Mouse (Mus musculus): ENCODE results near the gene Ptprt. TPM values are rescaled to one million over a fixed set of nuclear protein-coding genes. Genes with fewer than 3 reads are reported as not detected.

The Ptprt gene
- total RNA-seq, 2 experiments from 2014 or later = 93.5 to 101 TPM

DNA sequence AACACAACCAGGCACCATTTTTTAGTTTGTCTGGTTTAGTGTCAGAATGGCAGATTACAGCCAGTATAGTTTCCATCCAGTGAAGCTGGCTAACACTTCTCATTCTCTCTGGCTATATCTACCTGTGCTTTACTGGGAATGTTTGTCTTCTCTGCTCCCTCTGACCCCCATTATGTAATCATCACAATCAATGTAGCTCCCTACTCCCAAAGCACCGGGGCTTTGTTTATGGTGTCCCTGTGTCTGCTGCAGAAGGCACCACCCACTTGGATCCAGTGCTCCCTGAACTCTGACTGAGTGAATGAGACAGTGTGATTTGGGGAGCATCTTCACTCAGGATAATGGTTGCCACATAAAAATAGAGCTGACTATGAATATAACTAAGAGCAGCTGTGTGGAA, 217.8 kb downstream of the Ptprt start:
- no peak for DNase-seq (ENCODE audit: extremely low spot score in 1 of 2, low spot score in 2 of 2)
- intact Hi-C loops (cut with DNase I) = no loop called here

- no peak for DNase-seq (ENCODE audit: extremely low spot score in 1 of 2, low spot score in 2 of 2)
- intact Hi-C loops (cut with DNase I) = no loop called here
Observed at GRCm38 (mm10) chr2:162436646-162437045, 224.3 kb downstream of the Ptprt start.

DNA sequence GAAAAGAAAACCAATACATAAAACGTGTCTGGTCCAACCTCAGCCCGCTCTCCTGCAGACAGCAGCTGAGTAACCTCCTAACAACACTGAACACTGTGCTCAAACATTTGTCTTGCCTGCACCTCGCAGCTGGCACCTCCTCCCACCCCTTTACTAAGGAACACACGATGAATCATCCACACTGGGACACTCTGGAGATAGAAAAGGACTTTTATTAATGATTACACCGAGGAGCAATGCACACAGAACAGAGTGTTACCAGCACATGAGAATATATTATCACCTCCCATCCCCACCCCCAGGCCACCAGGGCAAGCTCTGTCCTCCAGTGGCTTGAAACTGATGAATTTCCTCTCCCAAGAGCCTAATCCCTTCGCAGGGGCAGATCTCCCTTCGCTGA, 230.8 kb downstream of the Ptprt start:
- no peak for DNase-seq (ENCODE audit: extremely low spot score in 1 of 2, low spot score in 2 of 2)
- intact Hi-C loops (cut with DNase I) = no loop called here

DNA sequence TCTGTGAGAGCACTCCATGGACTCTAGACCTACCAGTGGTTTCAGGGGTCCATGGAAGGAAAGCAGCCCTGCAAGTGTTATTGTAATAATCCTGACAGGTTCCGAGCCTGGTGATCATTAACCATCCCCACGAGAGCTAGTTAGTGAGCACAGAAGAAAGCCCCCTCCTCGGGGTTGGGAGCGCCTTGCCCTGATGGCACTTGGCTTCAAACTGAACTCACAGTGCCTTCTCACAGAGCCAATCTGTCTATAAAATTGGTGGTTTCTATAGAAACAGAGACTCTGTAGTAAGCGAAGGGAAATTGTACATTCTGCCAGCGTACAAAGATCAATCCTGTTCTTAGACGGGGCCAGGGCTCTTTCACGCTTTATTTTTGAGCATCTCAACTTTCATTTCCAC, 234.8 kb downstream of the Ptprt start:
- intact Hi-C loops (cut with DNase I) = no loop called here
- DNase-seq (ENCODE audit: extremely low spot score in 1 of 2, low spot score in 2 of 2) = no peak

DNA sequence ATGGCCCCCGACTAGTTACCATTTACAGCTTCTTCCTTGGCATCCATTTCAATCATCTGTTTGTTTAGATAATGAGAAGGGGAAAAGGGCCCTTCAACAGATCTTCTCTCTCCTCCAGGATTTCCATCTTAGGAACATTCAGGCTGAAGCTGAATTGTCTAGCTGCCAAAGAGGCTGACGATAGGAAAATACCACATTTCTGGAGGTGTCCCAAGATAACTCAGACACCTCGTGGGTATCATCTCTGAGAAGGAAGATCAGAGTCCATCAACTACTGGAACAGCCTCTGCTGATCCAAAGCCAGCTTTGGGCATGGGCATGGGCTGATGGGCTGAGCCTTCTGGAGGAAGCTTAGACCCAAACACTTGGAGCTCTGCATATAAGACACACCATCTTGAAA, 242.8 kb downstream of the Ptprt start:
- DNase-seq (ENCODE audit: extremely low spot score in 1 of 2, low spot score in 2 of 2) = no peak
- intact Hi-C loops (cut with DNase I) = no loop called here

- intact Hi-C loops (cut with DNase I) = no loop called here
- DNase-seq (ENCODE audit: extremely low spot score in 1 of 2, low spot score in 2 of 2) = peak in 1 of 2 experiments; percentile 19
Observed at GRCm38 (mm10) chr2:162413073-162413812, 247.7 kb downstream of the Ptprt start.

GRCm38 (mm10) chr2:162411014-162411413, 249.9 kb downstream of the Ptprt start:
- intact Hi-C loops (cut with DNase I) = no loop called here
- DNase-seq (ENCODE audit: extremely low spot score in 1 of 2, low spot score in 2 of 2) = peak; percentile 31 to 49

GRCm38 (mm10) chr2:162409245-162409644, 251.7 kb downstream of the Ptprt start:
- DNase-seq (ENCODE audit: extremely low spot score in 1 of 2, low spot score in 2 of 2) = no peak
- intact Hi-C loops (cut with DNase I) = no loop called here

- peak; percentile 5 to 29 for DNase-seq (ENCODE audit: extremely low spot score in 1 of 2, low spot score in 2 of 2)
- intact Hi-C loops (cut with DNase I) = no loop called here
Observed at GRCm38 (mm10) chr2:162401316-162402100, 259.4 kb downstream of the Ptprt start.

DNA sequence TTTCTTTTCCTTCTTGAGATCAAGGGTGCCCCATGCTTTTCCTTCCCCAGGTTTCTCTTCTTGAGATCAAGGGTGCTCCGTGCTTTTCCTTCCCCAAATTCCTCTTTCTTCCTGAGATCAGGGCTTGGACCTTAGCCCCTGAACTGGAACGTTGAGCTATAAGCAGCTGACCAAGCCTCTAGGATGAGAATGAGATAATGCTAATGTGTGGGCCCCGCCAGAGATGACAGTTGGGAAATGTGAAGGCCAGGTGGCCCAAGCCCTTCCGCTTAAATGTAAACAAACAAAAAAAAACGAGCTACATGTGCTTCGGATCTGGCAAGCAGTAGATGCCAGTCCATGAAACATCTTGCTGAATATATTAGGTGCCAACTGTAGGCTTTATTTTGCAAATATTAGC, 266.3 kb downstream of the Ptprt start:
- no peak for DNase-seq (ENCODE audit: extremely low spot score in 1 of 2, low spot score in 2 of 2)
- intact Hi-C loops (cut with DNase I) = no loop called here

- intact Hi-C loops (cut with DNase I) = no loop called here
- peak; percentile 27 to 63 for DNase-seq (ENCODE audit: extremely low spot score in 1 of 2, low spot score in 2 of 2)
Observed at GRCm38 (mm10) chr2:162391834-162392233, 269.1 kb downstream of the Ptprt start.

GRCm38 (mm10) chr2:162377309-162377708, 283.6 kb downstream of the Ptprt start:
- intact Hi-C loops (cut with DNase I) = no loop called here
- DNase-seq (ENCODE audit: extremely low spot score in 1 of 2, low spot score in 2 of 2) = no peak

GRCm38 (mm10) chr2:162349047-162349446, 311.9 kb downstream of the Ptprt start:
- no peak for DNase-seq (ENCODE audit: extremely low spot score in 1 of 2, low spot score in 2 of 2)
- intact Hi-C loops (cut with DNase I) = no loop called here

GRCm38 (mm10) chr2:162341846-162342245, 319.1 kb downstream of the Ptprt start:
- no peak for DNase-seq (ENCODE audit: extremely low spot score in 1 of 2, low spot score in 2 of 2)
- intact Hi-C loops (cut with DNase I) = no loop called here

DNA sequence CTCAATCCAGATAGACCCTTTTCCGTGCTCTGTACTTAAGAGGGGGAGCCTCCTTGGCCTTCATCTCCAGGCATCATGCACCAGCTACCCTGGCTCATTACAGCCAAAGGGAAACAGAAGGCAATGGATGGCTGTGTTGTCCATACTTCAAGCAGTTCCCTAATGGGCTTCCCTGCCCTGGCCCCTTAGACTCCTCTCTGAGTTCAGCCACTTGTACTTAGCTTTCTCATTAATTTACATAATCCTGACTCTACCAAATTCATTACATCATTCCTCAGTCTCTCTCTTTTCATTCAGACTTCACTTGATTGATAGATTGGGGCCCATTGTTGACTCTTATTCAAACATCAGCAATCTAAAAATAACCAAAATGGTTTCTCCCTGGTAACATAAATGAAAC, 320.7 kb downstream of the Ptprt start:
- intact Hi-C loops (cut with DNase I) = no loop called here
- DNase-seq (ENCODE audit: extremely low spot score in 1 of 2, low spot score in 2 of 2) = no peak

GRCm38 (mm10) chr2:162332066-162332683, 328.8 kb downstream of the Ptprt start:
- intact Hi-C loops (cut with DNase I) = no loop called here
- DNase-seq (ENCODE audit: extremely low spot score in 1 of 2, low spot score in 2 of 2) = no peak

- intact Hi-C loops (cut with DNase I) = no loop called here
- no peak for DNase-seq (ENCODE audit: extremely low spot score in 1 of 2, low spot score in 2 of 2)
Observed at GRCm38 (mm10) chr2:162329430-162329829, 331.5 kb downstream of the Ptprt start.

GRCm38 (mm10) chr2:162322411-162322810, 338.5 kb downstream of the Ptprt start:
- intact Hi-C loops (cut with DNase I) = no loop called here
- DNase-seq (ENCODE audit: extremely low spot score in 1 of 2, low spot score in 2 of 2) = no peak

DNA sequence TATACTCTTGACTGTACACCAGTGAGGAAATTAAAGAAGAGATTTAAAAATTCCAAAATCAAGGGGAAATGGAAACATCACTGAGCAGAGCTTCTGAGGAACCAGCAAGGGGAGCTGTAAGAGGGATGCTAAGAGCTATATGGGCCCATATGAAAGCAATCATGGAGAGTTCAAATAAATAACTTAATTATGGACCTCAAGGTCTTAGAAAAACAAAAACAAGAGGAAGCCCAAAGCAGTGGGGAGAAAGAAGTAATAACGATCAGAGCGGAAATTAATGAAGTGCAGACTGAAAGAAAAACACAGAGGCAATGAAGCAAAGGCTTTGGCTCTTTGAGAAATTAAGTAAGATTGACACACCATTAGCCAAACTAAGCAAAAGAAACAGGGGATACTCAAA, 353.0 kb downstream of the Ptprt start:
- DNase-seq (ENCODE audit: extremely low spot score in 1 of 2, low spot score in 2 of 2) = no peak
- intact Hi-C loops (cut with DNase I) = no loop called here

GRCm38 (mm10) chr2:162294070-162294469, 366.9 kb downstream of the Ptprt start:
- DNase-seq (ENCODE audit: extremely low spot score in 1 of 2, low spot score in 2 of 2) = no peak
- intact Hi-C loops (cut with DNase I) = loop anchor here (2.0 kb wide), 1 partner anchor 367 kb away; the partner anchor contains the start of gene Ptprt

All from left cerebral cortex, postnatal 10 days (tissue).